Mouse (Mus musculus) liver, embryonic 14.5 days (tissue): ENCODE measurements around the gene Efna5.

ENCODE experiments used
- CTCF ChIP-seq: IDR thresholded peaks from 2 replicates; pipeline ENCODE4 v1.5.1; 2016; ENCODE audit warnings: antibody characterized with exemption, low read depth, control low read depth
- EP300 ChIP-seq: IDR thresholded peaks from 2 replicates; pipeline ENCODE4 v1.6.1; 2016; ENCODE audit warnings: antibody characterized with exemption, low read depth

- TF ChIP-seq EP300 = no peak
- no peak for TF ChIP-seq CTCF
These were observed 30.5 kb downstream of the Efna5 start for GRCm38 (mm10) chr17:62850603-62851002.
